In the genomic region with DNA sequence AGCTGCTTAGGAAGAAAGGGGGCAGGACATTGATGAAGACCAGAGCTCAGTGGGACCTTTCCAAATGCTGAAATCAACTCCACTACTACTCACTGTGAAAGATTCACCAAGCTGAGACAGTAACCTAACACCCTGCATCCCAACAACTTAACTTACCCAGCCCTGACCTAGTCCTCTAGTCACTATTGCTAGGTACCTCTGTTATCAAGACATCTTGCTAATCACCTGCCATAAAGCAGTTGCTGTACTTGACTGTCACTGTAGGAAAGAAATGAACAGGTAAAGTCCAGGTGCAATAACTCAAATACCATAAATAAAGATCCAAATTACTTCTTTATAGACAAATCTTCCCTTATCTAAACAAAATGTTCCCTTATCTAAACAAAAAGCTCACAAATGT, we compare ENCODE assay signal across 17 mouse cellular contexts.
DNase-seq lines count a peak whose midpoint lies in the region; ATAC-seq and TF ChIP-seq lines count a peak whose summit lies in the region.
"Had no signal": no experiment of that assay in that cellular context is flagged by ENCODE, and none has a peak within 500 bp of the region (broad histone marks: within the 10 kb centered on the region; RNA-seq: fewer than 3 reads in every experiment).

No protein-coding gene starts in this region.

- no peak overlapping the region for H3K9ac ChIP-seq in intestine, embryonic 15.5 days
- no peak overlapping the region for H3K9ac ChIP-seq in intestine, embryonic 16.5 days (ENCODE audit: low read depth, low read length)
- H3K9ac ChIP-seq: embryonic facial prominence, embryonic 13.5 days; embryonic facial prominence, embryonic 15.5 days; forebrain, embryonic 12.5 days had no signal

- no peak for TF ChIP-seq CTCF in small intestine, adult 2 months (IDR thresholded peaks at IDR 0.05; ENCODE audit: extremely low read depth, insufficient read length, insufficient replicate concordance, low read depth, low read length)

- DNase-seq in embryo, embryonic 11 days, result no peak
- DNase-seq in urinary bladder, postnatal 36 days (ENCODE audit: low spot score in 2 of 2), result no peak
- DNase-seq: cerebellum, adult 11-12 months; cerebellum, adult 2 months; cerebellum, adult 9-10 months; cerebellum, postnatal 10 days; cerebellum, postnatal 25 days had no signal

- ATAC-seq in intestine, embryonic 15.5 days, result peak; percentile 64
- ATAC-seq in intestine, embryonic 16.5 days, result peak; percentile 74
- ATAC-seq: forebrain, embryonic 14.5 days; forebrain, embryonic 16.5 days had no signal

- no peak overlapping the region for H3K27ac ChIP-seq in intestine, embryonic 15.5 days
- H3K27ac ChIP-seq in intestine, embryonic 16.5 days (ENCODE audit: low read length), result no peak overlapping the region
- H3K27ac ChIP-seq in small intestine, adult 2 months (ENCODE audit: insufficient read depth, low read depth, low read length), result 0 out of 2 replicates have a peak overlapping the region, but pooled peaks have one; percentile 7
- H3K27ac ChIP-seq: embryonic facial prominence, embryonic 13.5 days; embryonic facial prominence, embryonic 15.5 days; forebrain, embryonic 10.5 days; forebrain, embryonic 12.5 days had no signal

- no peaks in the 10 kb centered on the region for H3K27me3 ChIP-seq in intestine, embryonic 15.5 days (replicated peaks)
- no peaks in the 10 kb centered on the region for H3K27me3 ChIP-seq in intestine, embryonic 16.5 days (replicated peaks; ENCODE audit: control insufficient read depth, insufficient read depth, low read length)
- H3K27me3 ChIP-seq in small intestine, adult 2 months (ENCODE audit: control insufficient read depth, insufficient read depth, low read length), result no peaks in the 10 kb centered on the region
- H3K27me3 ChIP-seq: embryonic facial prominence, embryonic 13.5 days; embryonic facial prominence, embryonic 15.5 days; forebrain, embryonic 12.5 days had no signal

- no peak for TF ChIP-seq POLR2A in small intestine, adult 2 months (IDR thresholded peaks at IDR 0.05; ENCODE audit: low read depth, low read length)

- no peaks in the 10 kb centered on the region for H3K9me3 ChIP-seq in intestine, embryonic 15.5 days
- H3K9me3 ChIP-seq in intestine, embryonic 16.5 days (ENCODE audit: control insufficient read depth, low read length), result no peaks in the 10 kb centered on the region
- H3K9me3 ChIP-seq: embryonic facial prominence, embryonic 13.5 days; embryonic facial prominence, embryonic 15.5 days; forebrain, embryonic 10.5 days; forebrain, embryonic 12.5 days had no signal

- no peak overlapping the region for H3K4me3 ChIP-seq in intestine, embryonic 15.5 days (replicated peaks)
- no peak overlapping the region for H3K4me3 ChIP-seq in intestine, embryonic 16.5 days (ENCODE audit: low read length)
- no peak overlapping the region for H3K4me3 ChIP-seq in small intestine, adult 2 months (ENCODE audit: low read depth, low read length)
- H3K4me3 ChIP-seq: embryonic facial prominence, embryonic 13.5 days; embryonic facial prominence, embryonic 15.5 days; erythroblast, embryonic 14.5 days; forebrain, embryonic 10.5 days; forebrain, embryonic 12.5 days had no signal

- no peak overlapping the region for H3K4me2 ChIP-seq in intestine, embryonic 15.5 days (replicated peaks)
- no peak overlapping the region for H3K4me2 ChIP-seq in intestine, embryonic 16.5 days (ENCODE audit: low read depth, low read length)
- H3K4me2 ChIP-seq: embryonic facial prominence, embryonic 13.5 days; embryonic facial prominence, embryonic 15.5 days; forebrain, embryonic 12.5 days had no signal

- H3K36me3 ChIP-seq in intestine, embryonic 15.5 days, result no peaks in the 10 kb centered on the region
- no peaks in the 10 kb centered on the region for H3K36me3 ChIP-seq in intestine, embryonic 16.5 days (ENCODE audit: control insufficient read depth, insufficient read depth, low read length)
- H3K36me3 ChIP-seq in small intestine, adult 2 months (ENCODE audit: control insufficient read depth, insufficient read depth, low read length), result no peaks in the 10 kb centered on the region
- H3K36me3 ChIP-seq: embryonic facial prominence, embryonic 13.5 days; embryonic facial prominence, embryonic 15.5 days; forebrain, embryonic 10.5 days; forebrain, embryonic 12.5 days had no signal

- H3K4me1 ChIP-seq in intestine, embryonic 15.5 days (replicated peaks), result no peaks in the 10 kb centered on the region
- H3K4me1 ChIP-seq in intestine, embryonic 16.5 days (ENCODE audit: control insufficient read depth, insufficient read depth, low read length), result 0 out of 2 replicates have a peak, but pooled peaks cover 3% of the 10 kb centered on the region
- H3K4me1 ChIP-seq in small intestine, adult 2 months (ENCODE audit: control insufficient read depth, insufficient read depth, insufficient read length, low read length), result peaks cover 11% of the 10 kb centered on the region; the same call in 1 of the 2 replicates
